Mouse (Mus musculus): ENCODE data around the gene Gm21083. TPM values are rescaled to one million over a fixed set of nuclear protein-coding genes. Genes with fewer than 3 reads are reported as not detected.

The Gm21083 gene
- polyA plus RNA-seq, 1 experiment from 2014 or later: not detected

Other genes with a start within 250 kb of the Gm21083 start
- not detected in 2 replicates for gene Gm21149, start 100.8 kb upstream of the Gm21083 start, polyA plus RNA-seq (2016; fragmentation: Nextera tagmentation; extraction: Ambion mirVana)
- not detected in 2 replicates for gene Gm21190, start 48.1 kb upstream of the Gm21083 start, polyA plus RNA-seq (2016; fragmentation: Nextera tagmentation; extraction: Ambion mirVana)
- gene Speer4d, start 41.7 kb downstream of the Gm21083 start, polyA plus RNA-seq (2016; fragmentation: Nextera tagmentation; extraction: Ambion mirVana): not detected in 2 replicates
- not detected in 2 replicates for gene 4930572O03Rik, start 79.7 kb downstream of the Gm21083 start, polyA plus RNA-seq (2016; fragmentation: Nextera tagmentation; extraction: Ambion mirVana)
- not detected in 2 replicates for gene Speer4c, start 136.9 kb downstream of the Gm21083 start, polyA plus RNA-seq (2016; fragmentation: Nextera tagmentation; extraction: Ambion mirVana)

Data from neural tube, embryonic 12.5 days (tissue).